Mouse (Mus musculus): ENCODE measurements at regions not wholly inside any gene's neighbourhood (a gene's known extent, or its start where the extent isn't known, plus 50 kb on each side); places are given as distances from the start of the nearest gene placed in this dataset.

- Histone ChIP-seq H3K9ac (ENCODE audit: low read length) (no peak overlapping the region), H3K27me3 (ENCODE audit: control insufficient read depth, insufficient read depth, low read length) (no peaks in the 10 kb centered on the region), H3K4me1 (replicated peaks; ENCODE audit: control insufficient read depth, insufficient read depth, low read length) (peaks cover 4% of the 10 kb centered on the region; the same call in 1 of the 2 replicates), H3K4me3 (ENCODE audit: low read depth, low read length) (no peak overlapping the region), H3K9me3 (ENCODE audit: control insufficient read depth, low read length) (no peaks in the 10 kb centered on the region), H3K4me2 (ENCODE audit: low read depth, low read length, severe bottlenecking) (no peak overlapping the region), H3K36me3 (ENCODE audit: control insufficient read depth, insufficient read depth, low read length) (no peaks in the 10 kb centered on the region), H3K27ac (ENCODE audit: low read depth, low read length) (no peak overlapping the region)
- ATAC-seq (replicated peaks; ENCODE audit: low FRiP score) (no peak), DNase-seq (ENCODE audit: low spot score) (no peak)
- WGBS: 93% methylated on average over 2 of the region's 2 CpGs
Measured at GRCm38 (mm10) chr15:36872566-36872965, 135.0 kb downstream of the Zfp706 start.

- ATAC-seq (replicated peaks; ENCODE audit: low FRiP score): no peak
- Histone ChIP-seq H3K27me3 (ENCODE audit: control insufficient read depth, insufficient read depth, low read length) (no peaks in the 10 kb centered on the region), H3K4me1 (replicated peaks; ENCODE audit: control insufficient read depth, insufficient read depth, low read length) (peaks cover 4% of the 10 kb centered on the region; the same call in 1 of the 2 replicates), H3K27ac (ENCODE audit: low read depth, low read length) (no peak overlapping the region), H3K36me3 (ENCODE audit: control insufficient read depth, insufficient read depth, low read length) (no peaks in the 10 kb centered on the region), H3K9ac (ENCODE audit: low read length) (no peak overlapping the region), H3K4me2 (ENCODE audit: low read depth, low read length, severe bottlenecking) (no peak overlapping the region), H3K9me3 (ENCODE audit: control insufficient read depth, low read length) (no peaks in the 10 kb centered on the region), H3K4me3 (ENCODE audit: low read depth, low read length) (no peak overlapping the region)
- DNase-seq (ENCODE audit: low spot score): no peak
- WGBS: 97% methylated on average over 7 of the region's 7 CpGs
Measured at GRCm38 (mm10) chr15:36870717-36871116, 136.9 kb downstream of the Zfp706 start.

GRCm38 (mm10) chr15:36870094-36870493, 137.5 kb downstream of the Zfp706 start:
- no peak overlapping the region for H3K4me2 ChIP-seq (ENCODE audit: low read depth, low read length, severe bottlenecking)
- WGBS: 90% methylated on average over 9 of the region's 9 CpGs
- H3K9me3 ChIP-seq (ENCODE audit: control insufficient read depth, low read length): no peaks in the 10 kb centered on the region
- no peaks in the 10 kb centered on the region for H3K27me3 ChIP-seq (ENCODE audit: control insufficient read depth, insufficient read depth, low read length)
- no peak overlapping the region for H3K9ac ChIP-seq (ENCODE audit: low read length)
- DNase-seq (ENCODE audit: low spot score) (no peak), ATAC-seq (replicated peaks; ENCODE audit: low FRiP score) (no peak)
- H3K4me3 ChIP-seq (ENCODE audit: low read depth, low read length): no peak overlapping the region
- peaks cover 4% of the 10 kb centered on the region; the same call in 1 of the 2 replicates for H3K4me1 ChIP-seq (replicated peaks; ENCODE audit: control insufficient read depth, insufficient read depth, low read length)
- H3K36me3 ChIP-seq (ENCODE audit: control insufficient read depth, insufficient read depth, low read length): no peaks in the 10 kb centered on the region
- H3K27ac ChIP-seq (ENCODE audit: low read depth, low read length): no peak overlapping the region

GRCm38 (mm10) chr15:36866088-36866487, 141.5 kb downstream of the Zfp706 start:
- ATAC-seq (replicated peaks; ENCODE audit: low FRiP score) (no peak), DNase-seq (ENCODE audit: low spot score) (no peak)
- Histone ChIP-seq H3K27ac (ENCODE audit: low read depth, low read length) (no peak overlapping the region), H3K27me3 (ENCODE audit: control insufficient read depth, insufficient read depth, low read length) (no peaks in the 10 kb centered on the region), H3K9ac (ENCODE audit: low read length) (no peak overlapping the region), H3K4me2 (ENCODE audit: low read depth, low read length, severe bottlenecking) (no peak overlapping the region), H3K9me3 (ENCODE audit: control insufficient read depth, low read length) (no peaks in the 10 kb centered on the region), H3K36me3 (ENCODE audit: control insufficient read depth, insufficient read depth, low read length) (no peaks in the 10 kb centered on the region), H3K4me3 (ENCODE audit: low read depth, low read length) (no peak overlapping the region), H3K4me1 (replicated peaks; ENCODE audit: control insufficient read depth, insufficient read depth, low read length) (no peaks in the 10 kb centered on the region)
- 68% methylated on average over 1 of the region's 1 CpGs for WGBS

- no peak overlapping the region for H3K4me2 ChIP-seq (ENCODE audit: low read depth, low read length, severe bottlenecking)
- no peak overlapping the region for H3K27ac ChIP-seq (ENCODE audit: low read depth, low read length)
- no peak for DNase-seq (ENCODE audit: low spot score)
- no peaks in the 10 kb centered on the region for H3K4me1 ChIP-seq (replicated peaks; ENCODE audit: control insufficient read depth, insufficient read depth, low read length)
- H3K9me3 ChIP-seq (ENCODE audit: control insufficient read depth, low read length): no peaks in the 10 kb centered on the region
- H3K9ac ChIP-seq (ENCODE audit: low read length): no peak overlapping the region
- no peaks in the 10 kb centered on the region for H3K27me3 ChIP-seq (ENCODE audit: control insufficient read depth, insufficient read depth, low read length)
- no peak for ATAC-seq (replicated peaks; ENCODE audit: low FRiP score)
- H3K4me3 ChIP-seq (ENCODE audit: low read depth, low read length): no peak overlapping the region
- WGBS: 87% methylated on average over 3 of the region's 3 CpGs
- H3K36me3 ChIP-seq (ENCODE audit: control insufficient read depth, insufficient read depth, low read length): no peaks in the 10 kb centered on the region
Measured at GRCm38 (mm10) chr15:36865332-36865731, 142.2 kb downstream of the Zfp706 start.

GRCm38 (mm10) chr15:36864046-36864445, 143.5 kb downstream of the Zfp706 start:
- H3K9ac ChIP-seq (ENCODE audit: low read length): no peak overlapping the region
- H3K4me3 ChIP-seq (ENCODE audit: low read depth, low read length): no peak overlapping the region
- H3K27me3 ChIP-seq (ENCODE audit: control insufficient read depth, insufficient read depth, low read length): no peaks in the 10 kb centered on the region
- DNase-seq (ENCODE audit: low spot score) (no peak), ATAC-seq (replicated peaks; ENCODE audit: low FRiP score) (no peak)
- 70% methylated on average over 2 of the region's 2 CpGs for WGBS
- no peaks in the 10 kb centered on the region for H3K36me3 ChIP-seq (ENCODE audit: control insufficient read depth, insufficient read depth, low read length)
- H3K9me3 ChIP-seq (ENCODE audit: control insufficient read depth, low read length): no peaks in the 10 kb centered on the region
- H3K4me2 ChIP-seq (ENCODE audit: low read depth, low read length, severe bottlenecking): no peak overlapping the region
- no peak overlapping the region for H3K27ac ChIP-seq (ENCODE audit: low read depth, low read length)
- H3K4me1 ChIP-seq (replicated peaks; ENCODE audit: control insufficient read depth, insufficient read depth, low read length): no peaks in the 10 kb centered on the region

- 79% methylated on average over 4 of the region's 4 CpGs for WGBS
- Histone ChIP-seq H3K4me2 (ENCODE audit: low read depth, low read length, severe bottlenecking) (no peak overlapping the region), H3K27me3 (ENCODE audit: control insufficient read depth, insufficient read depth, low read length) (no peaks in the 10 kb centered on the region)
Measured at GRCm38 (mm10) chr15:36858711-36859110, 148.9 kb downstream of the Zfp706 start.

GRCm38 (mm10) chr15:36857622-36858021, 150.0 kb downstream of the Zfp706 start:
- Histone ChIP-seq H3K4me2 (ENCODE audit: low read depth, low read length, severe bottlenecking) (no peak overlapping the region), H3K9me3 (ENCODE audit: control insufficient read depth, low read length) (no peaks in the 10 kb centered on the region), H3K4me1 (replicated peaks; ENCODE audit: control insufficient read depth, insufficient read depth, low read length) (no peaks in the 10 kb centered on the region), H3K9ac (ENCODE audit: low read length) (no peak overlapping the region), H3K4me3 (ENCODE audit: low read depth, low read length) (no peak overlapping the region), H3K36me3 (ENCODE audit: control insufficient read depth, insufficient read depth, low read length) (no peaks in the 10 kb centered on the region), H3K27me3 (ENCODE audit: control insufficient read depth, insufficient read depth, low read length) (no peaks in the 10 kb centered on the region), H3K27ac (ENCODE audit: low read depth, low read length) (no peak overlapping the region)
- DNase-seq (ENCODE audit: low spot score) (no peak), ATAC-seq (replicated peaks; ENCODE audit: low FRiP score) (no peak)
- WGBS: 62% methylated on average over 1 of the region's 1 CpGs

More at GRCm38 (mm10) chr15:36858711-36859110, 148.9 kb downstream of the Zfp706 start:
- H3K27ac ChIP-seq (ENCODE audit: low read depth, low read length): no peak overlapping the region
- DNase-seq (ENCODE audit: low spot score) (no peak), ATAC-seq (replicated peaks; ENCODE audit: low FRiP score) (no peak)
- H3K4me3 ChIP-seq (ENCODE audit: low read depth, low read length): no peak overlapping the region
- H3K9me3 ChIP-seq (ENCODE audit: control insufficient read depth, low read length): no peaks in the 10 kb centered on the region
- H3K4me1 ChIP-seq (replicated peaks; ENCODE audit: control insufficient read depth, insufficient read depth, low read length): no peaks in the 10 kb centered on the region
- H3K36me3 ChIP-seq (ENCODE audit: control insufficient read depth, insufficient read depth, low read length): no peaks in the 10 kb centered on the region
- no peak overlapping the region for H3K9ac ChIP-seq (ENCODE audit: low read length)

- Histone ChIP-seq H3K27me3 (ENCODE audit: control insufficient read depth, insufficient read depth, low read length) (no peaks in the 10 kb centered on the region), H3K9me3 (ENCODE audit: control insufficient read depth, low read length) (no peaks in the 10 kb centered on the region), H3K36me3 (ENCODE audit: control insufficient read depth, insufficient read depth, low read length) (no peaks in the 10 kb centered on the region), H3K27ac (ENCODE audit: low read depth, low read length) (no peak overlapping the region), H3K4me2 (ENCODE audit: low read depth, low read length, severe bottlenecking) (no peak overlapping the region), H3K4me3 (ENCODE audit: low read depth, low read length) (no peak overlapping the region), H3K4me1 (replicated peaks; ENCODE audit: control insufficient read depth, insufficient read depth, low read length) (no peaks in the 10 kb centered on the region), H3K9ac (ENCODE audit: low read length) (no peak overlapping the region)
- WGBS: 87% methylated on average over 7 of the region's 7 CpGs
- DNase-seq (ENCODE audit: low spot score): no peak
- no peak for ATAC-seq (replicated peaks; ENCODE audit: low FRiP score)
Measured at GRCm38 (mm10) chr15:36855550-36856131, 151.9 kb downstream of the Zfp706 start.
